Mouse (Mus musculus) urinary bladder, postnatal 14 days (tissue): ENCODE measurements around the gene Ube2v1.

Experiments
- DNase-seq: peaks from one replicate; pipeline ENCODE4 v3.0.0; 2021; ENCODE audit warnings: low spot score

The Ube2v1 gene

GRCm38 (mm10) chr2:167593551-167594250 is 38.2 kb downstream of the Ube2v1 start:
- no peak for DNase-seq

GRCm38 (mm10) chr2:167588774-167589577 is 42.9 kb downstream of the Ube2v1 start:
- peak; percentile 39 for DNase-seq

DNA sequence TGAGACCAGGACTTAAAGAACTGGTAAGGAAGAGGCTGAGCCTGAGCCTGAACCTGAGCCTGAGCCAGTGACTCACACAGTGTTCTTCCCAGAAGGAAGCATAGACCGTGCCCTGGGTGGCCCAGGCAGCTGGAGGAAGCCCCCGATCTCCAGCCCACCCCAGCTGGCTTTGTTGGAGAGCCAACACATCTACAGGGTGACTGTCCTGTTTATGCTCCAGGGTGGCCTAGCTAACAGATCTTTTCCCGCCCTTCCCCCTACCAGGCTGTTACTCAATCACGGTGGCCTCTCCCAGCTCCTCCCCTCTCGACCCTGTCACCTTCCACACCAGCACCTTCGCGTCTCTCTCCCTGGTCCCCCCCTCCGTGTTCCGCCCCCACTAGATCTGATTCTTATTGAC is 44.9 kb downstream of the Ube2v1 start:
- DNase-seq, result no peak

- peak; percentile 59 for DNase-seq
Measured at GRCm38 (mm10) chr2:167586041-167586440, 45.9 kb downstream of the Ube2v1 start.

DNA sequence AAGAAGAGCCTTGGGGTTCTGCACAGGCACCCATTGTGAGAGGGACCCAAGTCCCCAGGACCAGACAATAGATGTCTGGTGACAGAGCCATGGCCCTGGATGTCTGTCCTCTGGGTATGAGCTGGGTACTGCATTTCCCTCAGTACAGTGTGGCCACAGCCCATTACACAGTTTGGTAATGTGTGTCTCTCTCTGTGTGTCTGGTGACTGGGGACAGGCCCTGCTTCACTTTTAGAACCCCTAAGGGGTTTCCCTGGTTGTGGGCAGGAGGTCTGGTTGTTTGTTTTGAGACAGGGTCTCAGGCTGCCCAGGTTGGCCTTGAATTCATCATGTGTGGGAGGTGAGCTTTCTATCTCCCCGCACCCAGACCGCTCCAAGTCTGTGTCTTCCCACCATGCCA is 46.6 kb downstream of the Ube2v1 start:
- DNase-seq, result no peak

- no peak for DNase-seq
Measured at GRCm38 (mm10) chr2:167583161-167583952, 48.5 kb downstream of the Ube2v1 start.

- no peak for DNase-seq
Measured at GRCm38 (mm10) chr2:167578521-167578920, 53.4 kb downstream of the Ube2v1 start.

GRCm38 (mm10) chr2:167577186-167577785 is 54.6 kb downstream of the Ube2v1 start:
- no peak for DNase-seq

- DNase-seq, result no peak
Measured at GRCm38 (mm10) chr2:167576121-167576620, 55.7 kb downstream of the Ube2v1 start.

DNA sequence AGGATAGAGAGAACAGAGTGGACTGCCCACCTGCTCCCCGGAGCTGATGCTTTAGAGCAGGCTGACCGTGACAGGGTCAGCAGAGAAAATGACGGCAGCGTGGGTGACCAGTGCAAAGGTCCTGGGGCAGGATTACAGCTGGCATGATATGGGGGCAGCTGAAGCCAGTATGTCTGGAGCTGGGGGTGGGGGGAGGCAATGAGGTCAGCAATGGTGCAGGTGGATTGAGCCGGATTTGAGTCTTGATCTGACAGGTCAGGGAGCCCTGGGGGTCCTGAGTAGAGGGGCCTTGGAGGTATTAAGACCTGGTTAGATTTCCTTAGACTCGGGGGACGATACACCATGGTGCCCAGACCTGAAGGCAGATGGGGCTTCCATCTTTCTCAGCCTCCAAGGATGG is 56.3 kb downstream of the Ube2v1 start:
- no peak for DNase-seq

- DNase-seq, result peak; percentile 78
Measured at GRCm38 (mm10) chr2:167574814-167575213, 57.1 kb downstream of the Ube2v1 start.

DNA sequence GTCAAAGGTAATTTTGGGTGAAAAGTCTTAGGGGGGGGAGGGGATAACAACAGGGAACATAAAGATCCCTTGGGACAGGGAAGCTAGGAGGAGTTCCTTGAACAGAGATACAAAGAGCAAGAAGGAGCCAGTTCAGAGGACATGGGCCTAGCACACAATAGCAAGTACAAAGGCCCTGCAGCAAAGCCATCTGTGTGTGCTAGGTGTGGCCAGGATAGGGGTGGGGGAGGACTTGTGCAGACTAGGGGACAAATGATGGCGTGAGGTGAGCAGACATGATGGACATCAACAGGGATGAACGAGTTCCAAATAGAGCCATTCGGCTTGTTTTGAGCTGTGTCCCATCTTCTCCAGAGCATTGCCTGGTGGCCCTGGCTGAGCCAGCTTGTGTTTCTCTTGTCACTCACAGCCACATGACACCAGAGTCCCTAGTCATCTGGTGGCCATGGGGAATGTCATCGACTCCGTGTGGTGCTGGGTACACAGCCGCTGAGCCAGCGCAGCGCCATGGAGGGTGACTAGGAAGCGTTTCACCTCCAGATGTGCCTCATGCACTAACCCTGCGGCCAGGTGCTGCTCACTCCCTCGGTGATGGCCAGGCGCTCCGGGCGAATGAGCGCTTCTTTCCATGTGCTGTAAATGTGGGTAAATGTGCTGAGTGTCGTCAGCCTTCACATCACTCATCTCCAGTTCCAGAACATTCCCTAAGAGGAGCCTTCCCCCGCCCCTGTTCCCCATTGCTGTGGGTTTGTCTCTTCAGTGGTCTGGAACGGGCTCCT is 60.3 kb downstream of the Ube2v1 start:
- no peak for DNase-seq

DNA sequence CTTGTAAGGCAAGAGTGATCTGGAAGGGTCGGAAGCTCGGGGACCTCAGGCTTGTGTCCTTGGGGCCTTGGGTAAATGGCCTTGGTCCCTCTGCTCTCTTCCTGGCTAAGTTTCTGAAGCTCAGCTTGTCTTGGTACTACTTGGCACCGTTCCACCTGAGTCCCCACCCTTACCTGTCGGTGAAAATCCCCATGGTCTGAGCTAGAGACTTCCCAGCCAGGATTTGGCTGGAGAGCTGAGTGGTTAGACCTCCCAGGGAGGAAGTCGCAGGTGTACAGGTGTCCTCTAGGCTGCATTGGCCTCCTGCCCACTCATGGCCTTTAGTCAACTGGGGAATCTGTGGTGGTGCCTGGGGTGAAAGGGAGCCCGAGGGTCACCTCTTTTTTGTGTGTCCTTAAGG is 61.1 kb downstream of the Ube2v1 start:
- DNase-seq, result no peak

DNA sequence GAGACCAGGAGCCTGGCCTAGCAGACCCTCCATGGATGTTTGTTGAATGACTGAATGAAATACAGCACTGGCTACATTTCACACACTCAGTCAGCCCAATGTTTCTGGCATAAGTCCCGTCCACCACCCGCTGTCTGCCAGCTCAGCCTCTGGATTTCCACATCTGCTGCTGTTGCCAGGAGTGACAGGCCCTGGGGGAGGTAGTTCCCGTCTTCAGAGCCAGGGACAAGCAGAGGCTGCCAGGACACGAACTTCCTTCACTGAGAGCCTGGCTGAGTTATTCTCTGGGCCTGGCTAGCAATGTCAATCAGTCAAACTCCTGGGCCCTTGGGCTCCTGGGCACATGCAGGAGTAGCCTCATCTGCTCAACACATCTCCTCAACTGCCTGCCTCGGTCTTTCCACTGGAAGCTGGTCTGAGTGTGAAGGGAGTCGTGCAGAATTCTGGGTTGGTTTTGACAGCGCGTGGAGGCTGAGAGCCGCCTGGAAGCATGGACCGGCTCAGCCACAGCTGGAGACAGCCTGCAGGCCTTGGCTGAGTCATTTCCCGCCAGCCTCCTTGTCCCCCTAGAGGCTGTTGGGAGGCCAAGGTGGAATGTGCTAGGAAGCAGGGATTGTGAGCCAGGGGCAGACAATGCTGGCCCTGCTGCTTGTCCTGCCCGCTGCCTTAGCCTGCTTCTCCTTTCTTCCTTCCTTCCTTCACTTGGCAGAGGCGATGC is 61.8 kb downstream of the Ube2v1 start:
- DNase-seq, result peak; percentile 74

DNA sequence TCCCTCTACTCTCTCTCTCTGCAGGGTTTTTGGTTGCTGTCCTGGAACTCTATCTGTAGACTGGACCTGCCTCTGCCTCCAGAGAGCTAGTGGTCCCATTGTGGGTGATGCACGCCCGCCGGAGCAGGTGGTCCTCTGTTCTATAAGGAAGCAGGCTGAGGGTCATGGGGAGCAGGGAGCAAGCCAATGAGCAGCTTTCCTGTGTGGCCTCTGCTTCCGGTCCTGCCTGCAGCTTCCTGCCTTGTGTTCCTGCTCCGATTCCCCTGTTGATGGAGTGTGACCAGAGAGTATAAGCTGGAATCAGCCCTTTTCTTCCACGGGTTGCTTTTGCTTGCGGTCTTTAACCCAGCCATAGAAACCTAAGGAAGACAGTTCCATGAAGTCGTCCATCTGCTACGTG is 63.8 kb downstream of the Ube2v1 start:
- DNase-seq, result no peak

GRCm38 (mm10) chr2:167565682-167566081 is 66.2 kb downstream of the Ube2v1 start:
- DNase-seq, result peak; percentile 41

DNA sequence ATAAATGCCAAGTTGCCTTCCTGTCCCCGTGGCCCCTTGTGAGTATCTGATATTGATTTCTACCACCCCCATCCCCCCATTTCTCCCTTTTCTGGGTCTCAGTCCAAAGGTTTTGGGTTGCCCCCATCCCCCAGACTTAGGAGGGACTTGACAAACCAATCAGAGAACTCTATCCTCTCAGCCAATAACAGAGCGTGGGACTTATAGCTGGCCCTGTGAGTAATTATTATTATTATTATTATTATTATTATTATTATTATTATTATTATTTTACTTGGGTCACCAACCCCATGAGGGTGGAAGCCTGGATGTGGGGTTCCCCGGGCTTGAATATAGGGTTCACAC is 66.6 kb downstream of the Ube2v1 start:
- DNase-seq, result no peak

DNA sequence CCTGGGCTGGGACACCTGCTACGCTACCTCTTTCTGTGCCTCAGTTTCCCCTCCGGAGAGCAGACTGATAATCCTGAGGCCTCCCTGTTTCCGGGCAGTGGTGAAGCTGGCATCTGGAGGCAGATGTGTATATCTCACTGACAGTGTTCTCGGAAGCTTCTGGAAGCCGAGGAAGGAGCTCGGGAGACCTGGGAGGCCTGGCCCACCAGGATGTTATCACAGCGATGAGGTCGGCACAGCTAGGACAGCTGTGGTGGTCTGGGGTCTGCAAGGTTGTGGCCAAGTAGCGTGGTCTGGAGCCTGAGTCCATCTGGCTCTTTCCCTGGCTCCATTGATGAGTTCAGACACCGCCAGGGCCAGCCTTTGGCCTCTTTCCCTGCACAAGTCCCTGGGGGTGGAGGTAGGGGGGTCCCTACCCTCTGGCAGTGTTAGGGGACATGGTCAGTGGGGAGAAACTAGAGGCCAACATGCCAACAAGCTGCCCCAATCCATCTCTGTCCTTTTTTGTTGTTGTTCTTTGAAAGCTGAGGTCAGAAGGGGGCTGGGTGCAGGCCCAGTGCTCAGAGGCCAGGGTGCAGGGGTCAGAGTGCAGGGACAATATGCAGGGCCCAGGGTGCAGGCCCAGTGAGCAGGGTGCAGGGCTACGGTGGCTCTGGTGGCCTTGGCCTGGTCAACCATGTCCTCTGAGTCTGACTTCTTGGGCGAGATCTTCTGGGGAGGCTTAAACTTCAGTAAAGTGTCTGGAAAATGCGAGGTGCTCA is 67.2 kb downstream of the Ube2v1 start:
- no peak for DNase-seq

GRCm38 (mm10) chr2:167563703-167564102 is 68.2 kb downstream of the Ube2v1 start:
- no peak for DNase-seq

GRCm38 (mm10) chr2:167563035-167563434 is 68.9 kb downstream of the Ube2v1 start:
- DNase-seq, result no peak
